Mouse (Mus musculus) forebrain, embryonic 12.5 days (tissue): ENCODE results near the gene Nthl1. TPM values are rescaled to one million over a fixed set of nuclear protein-coding genes. Genes with fewer than 3 reads are reported as not detected.
A peak's percentile ranks its signal among the peaks of the same experiment; 100 is the strongest.
"Not testable (repeated sequence)": the region's sequence is repeated elsewhere in the genome, so short reads cannot be mapped to it uniquely, and the experiment has no call there.

Experiments
- ATAC-seq: fragments of 200-750 bp; cut with Nextera tagmentation; 2 replicates; pipeline ENCODE4 v1.8.0; 2017; ENCODE audit warnings: moderate TSS enrichment; ENCODE audit not compliant: low FRiP score
- H3K27ac ChIP-seq: fragments of 300-500 bp; sonication (generic); 2 replicates; pipeline ENCODE4 v1.5.1; 2016; ENCODE audit warnings: mild to moderate bottlenecking
- H3K27me3 ChIP-seq: fragments of 300-500 bp; sonication (generic); 2 replicates; pipeline ENCODE4 v1.6.1; 2016; ENCODE audit warnings: mild to moderate bottlenecking
- H3K36me3 ChIP-seq: fragments of 300-500 bp; sonication (generic); replicated peaks from 2 replicates; pipeline ENCODE4 v1.6.1; 2016; ENCODE audit warnings: mild to moderate bottlenecking
- H3K4me1 ChIP-seq: fragments of 300-500 bp; sonication (generic); 2 replicates; pipeline ENCODE4 v1.6.1; 2016
- H3K4me2 ChIP-seq: fragments of 300-500 bp; sonication (generic); 2 replicates; pipeline ENCODE4 v1.6.1; 2016; ENCODE audit warnings: mild to moderate bottlenecking, moderate library complexity
- H3K4me3 ChIP-seq: fragments of 300-500 bp; sonication (generic); replicated peaks from 2 replicates; pipeline ENCODE4 v1.5.1; 2016; ENCODE audit warnings: mild to moderate bottlenecking
- H3K9ac ChIP-seq: fragments of 300-500 bp; sonication (generic); 2 replicates; pipeline ENCODE4 v1.6.1; 2016; ENCODE audit warnings: mild to moderate bottlenecking
- H3K9me3 ChIP-seq: fragments of 300-500 bp; sonication (generic); 2 replicates; pipeline ENCODE4 v1.6.1; 2016
- WGBS: fragments of 180-500 bp; shearing (Covaris S2); methylation state at CpG from one replicate; pipeline ENCODE4 v1.1.7; 2016; 5-methylcytosine and 5-hydroxymethylcytosine counted together
- polyA plus RNA-seq: library from polyadenylated mRNA; unstranded; fragments of >200 nt; fragmentation: Nextera tagmentation; extraction: Ambion mirVana; gene quantifications from 2 replicates; pipeline ENCODE4 v1.2.1, GENCODE M21; 2016

Nthl1 gene
- polyA plus RNA-seq, 1 experiment from 2014 or later: 18.8 TPM

- Histone ChIP-seq H3K4me3 (peak within 1 kb of the TSS; percentile 39), H3K9me3 (no peaks in the 10 kb centered on the region), H3K36me3 (no peaks in the 10 kb centered on the region), H3K9ac (peak within 1 kb of the TSS; percentile 57), H3K27me3 (peaks cover 64% of the 10 kb centered on the region), H3K4me2 (peak within 1 kb of the TSS; percentile 70), H3K4me1 (peaks cover 11% of the 10 kb centered on the region), H3K27ac (no peak within 1 kb of the TSS)
- WGBS: 1% methylated on average over 47 of the region's 47 CpGs
- ATAC-seq: 0 out of 2 replicates have a peak, but pooled peaks have one; percentile 27
These were observed 25.7 kb downstream of the Nthl1 start, which contains the start of gene Npw for GRCm38 (mm10) chr17:24658017-24658758. TSS of gene Npw (minus strand) at chr17:24658457.

- not testable (repeated sequence) for H3K9me3 ChIP-seq, H3K9ac ChIP-seq, ATAC-seq, H3K4me2 ChIP-seq, H3K36me3 ChIP-seq, H3K4me3 ChIP-seq, H3K27ac ChIP-seq, H3K27me3 ChIP-seq
- WGBS: 72% methylated on average over 7 of the region's 7 CpGs
- peaks cover 27% of the 10 kb centered on the region for H3K4me1 ChIP-seq
These were observed 34.5 kb downstream of the Nthl1 start for GRCm38 (mm10) chr17:24667011-24667410.

GRCm38 (mm10) chr17:24667416-24667815 is 34.9 kb downstream of the Nthl1 start:
- 35% methylated on average over 6 of the region's 6 CpGs for WGBS
- no peak for ATAC-seq

GRCm38 (mm10) chr17:24669214-24669544 is 36.7 kb downstream of the Nthl1 start:
- ATAC-seq, H3K27me3 ChIP-seq, H3K9me3 ChIP-seq, H3K36me3 ChIP-seq: not testable (repeated sequence)
- Histone ChIP-seq H3K4me2 (peak overlapping the region; percentile 86), H3K9ac (peak overlapping the region; percentile 99; the same call in 1 of the 2 replicates), H3K4me3 (peak overlapping the region; percentile 99), H3K27ac (peak overlapping the region; percentile 85), H3K4me1 (peaks cover 38% of the 10 kb centered on the region)
- WGBS: 10% methylated on average over 15 of the region's 15 CpGs

More at GRCm38 (mm10) chr17:24667416-24667815, 34.9 kb downstream of the Nthl1 start:
- H3K9ac ChIP-seq: no peak overlapping the region
- H3K9me3 ChIP-seq: no peaks in the 10 kb centered on the region
- H3K27me3 ChIP-seq: peaks cover 7% of the 10 kb centered on the region; the same call in 1 of the 2 replicates
- peaks cover 31% of the 10 kb centered on the region for H3K4me1 ChIP-seq
- no peaks in the 10 kb centered on the region for H3K36me3 ChIP-seq
- no peak overlapping the region for H3K4me3 ChIP-seq
- H3K4me2 ChIP-seq: no peak overlapping the region
- no peak overlapping the region for H3K27ac ChIP-seq

GRCm38 (mm10) chr17:24669545-24670245 is 37.2 kb downstream of the Nthl1 start, which contains the start of gene Zfp598:
TSS of gene Zfp598 (plus strand) at chr17:24669687.
- Histone ChIP-seq H3K4me3 (peak within 1 kb of the TSS; percentile 99), H3K27me3 (peaks cover 4% of the 10 kb centered on the region; the same call in 1 of the 2 replicates), H3K27ac (peak within 1 kb of the TSS; percentile 85), H3K36me3 (no peaks in the 10 kb centered on the region; the same call in 1 of the 2 replicates), H3K4me1 (peaks cover 38% of the 10 kb centered on the region), H3K4me2 (peak within 1 kb of the TSS; percentile 86), H3K9me3 (no peaks in the 10 kb centered on the region), H3K9ac (peak within 1 kb of the TSS; percentile 99)
- WGBS: under 1% methylated on average over 71 of the region's 80 CpGs
- peak; percentile 99 for ATAC-seq

GRCm38 (mm10) chr17:24670246-24670844 is 37.9 kb downstream of the Nthl1 start:
- Histone ChIP-seq H3K9me3 (no peaks in the 10 kb centered on the region), H3K27ac (peak overlapping the region; percentile 85; the same call in 1 of the 2 replicates), H3K4me2 (peak overlapping the region; percentile 86), H3K27me3 (peaks cover 4% of the 10 kb centered on the region; the same call in 1 of the 2 replicates), H3K36me3 (no peaks in the 10 kb centered on the region; the same call in 1 of the 2 replicates), H3K9ac (peak overlapping the region; percentile 99), H3K4me3 (peak overlapping the region; percentile 99), H3K4me1 (peaks cover 38% of the 10 kb centered on the region)
- 15% methylated on average over 8 of the region's 8 CpGs for WGBS
- ATAC-seq: no peak

GRCm38 (mm10) chr17:24671346-24671745 is 38.9 kb downstream of the Nthl1 start:
- H3K9me3 ChIP-seq: no peaks in the 10 kb centered on the region
- H3K4me3 ChIP-seq: 0 out of 2 replicates have a peak overlapping the region, but pooled peaks have one; percentile 99
- peak overlapping the region; percentile 99 for H3K9ac ChIP-seq
- no peak for ATAC-seq
- WGBS: 78% methylated on average over 5 of the region's 5 CpGs
- peaks cover 38% of the 10 kb centered on the region for H3K4me1 ChIP-seq
- no peak overlapping the region for H3K27ac ChIP-seq
- H3K36me3 ChIP-seq: no peaks in the 10 kb centered on the region; the same call in 1 of the 2 replicates
- H3K4me2 ChIP-seq: peak overlapping the region; percentile 86
- no peaks in the 10 kb centered on the region for H3K27me3 ChIP-seq

GRCm38 (mm10) chr17:24672141-24672540 is 39.7 kb downstream of the Nthl1 start:
- no peaks in the 10 kb centered on the region for H3K27me3 ChIP-seq
- H3K4me3 ChIP-seq: no peak overlapping the region
- H3K4me1 ChIP-seq: peaks cover 38% of the 10 kb centered on the region
- H3K9ac ChIP-seq: 0 out of 2 replicates have a peak overlapping the region, but pooled peaks have one; percentile 13
- WGBS: 36% methylated on average over 5 of the region's 5 CpGs
- peaks cover 7% of the 10 kb centered on the region for H3K36me3 ChIP-seq
- H3K4me2 ChIP-seq: no peak overlapping the region
- ATAC-seq: no peak
- no peak overlapping the region for H3K27ac ChIP-seq
- H3K9me3 ChIP-seq: no peaks in the 10 kb centered on the region

GRCm38 (mm10) chr17:24674277-24674676 is 41.8 kb downstream of the Nthl1 start:
- Histone ChIP-seq H3K4me1 (peaks cover 33% of the 10 kb centered on the region), H3K9me3 (no peaks in the 10 kb centered on the region), H3K27me3 (no peaks in the 10 kb centered on the region), H3K27ac (no peak overlapping the region), H3K4me2 (no peak overlapping the region), H3K4me3 (no peak overlapping the region), H3K36me3 (peaks cover 29% of the 10 kb centered on the region), H3K9ac (0 out of 2 replicates have a peak overlapping the region, but pooled peaks have one; percentile 2)
- 93% methylated on average over 7 of the region's 7 CpGs for WGBS
- ATAC-seq: no peak

- Histone ChIP-seq H3K4me2 (no peak overlapping the region), H3K4me1 (peaks cover 20% of the 10 kb centered on the region), H3K9me3 (no peaks in the 10 kb centered on the region), H3K4me3 (no peak overlapping the region), H3K36me3 (peaks cover 48% of the 10 kb centered on the region), H3K9ac (no peak overlapping the region), H3K27ac (no peak overlapping the region), H3K27me3 (no peaks in the 10 kb centered on the region)
- WGBS: 51% methylated on average over 2 of the region's 2 CpGs
- ATAC-seq: peak; percentile 44; the same call in 1 of the 2 replicates
These were observed 43.7 kb downstream of the Nthl1 start for GRCm38 (mm10) chr17:24676187-24676586.

- no peaks in the 10 kb centered on the region for H3K27me3 ChIP-seq
- 94% methylated on average over 5 of the region's 5 CpGs for WGBS
- no peak overlapping the region for H3K27ac ChIP-seq
- no peak overlapping the region for H3K4me2 ChIP-seq
- ATAC-seq: no peak
- peaks cover 13% of the 10 kb centered on the region for H3K4me1 ChIP-seq
- peaks cover 55% of the 10 kb centered on the region for H3K36me3 ChIP-seq
- H3K4me3 ChIP-seq: no peak overlapping the region
- H3K9me3 ChIP-seq: no peaks in the 10 kb centered on the region
- H3K9ac ChIP-seq: no peak overlapping the region
These were observed 44.4 kb downstream of the Nthl1 start for GRCm38 (mm10) chr17:24676877-24677276.
